Mouse (Mus musculus) G1E (cell line): ENCODE data around the gene Rspry1.

ENCODE experiments used
- CTCF ChIP-seq: IDR thresholded peaks from 2 replicates; pipeline ENCODE4 v1.5.1; 2012; ENCODE audit warnings: low read depth, low read length, inconsistent platforms, mixed read lengths
- GATA1 ChIP-seq: IDR thresholded peaks from 2 replicates; pipeline ENCODE4 v1.6.1; 2012; ENCODE audit warnings: borderline replicate concordance, low read length, inconsistent platforms, mixed read lengths
- GATA2 ChIP-seq: IDR thresholded peaks from 2 replicates; pipeline ENCODE4 v1.6.1; 2012; ENCODE audit warnings: low read depth, low read length, inconsistent platforms, borderline replicate concordance
- POLR2AphosphoS5 ChIP-seq: IDR thresholded peaks from 2 replicates; pipeline ENCODE4 v1.6.1; 2012; ENCODE audit warnings: low read depth, low read length, inconsistent platforms; ENCODE audit not compliant: insufficient replicate concordance
- TAL1 ChIP-seq: conservative IDR thresholded peaks from 2 replicates; pipeline ENCODE4 v1.6.1; 2012; ENCODE audit warnings: low read depth, low read length, inconsistent platforms, mixed read lengths

DNA sequence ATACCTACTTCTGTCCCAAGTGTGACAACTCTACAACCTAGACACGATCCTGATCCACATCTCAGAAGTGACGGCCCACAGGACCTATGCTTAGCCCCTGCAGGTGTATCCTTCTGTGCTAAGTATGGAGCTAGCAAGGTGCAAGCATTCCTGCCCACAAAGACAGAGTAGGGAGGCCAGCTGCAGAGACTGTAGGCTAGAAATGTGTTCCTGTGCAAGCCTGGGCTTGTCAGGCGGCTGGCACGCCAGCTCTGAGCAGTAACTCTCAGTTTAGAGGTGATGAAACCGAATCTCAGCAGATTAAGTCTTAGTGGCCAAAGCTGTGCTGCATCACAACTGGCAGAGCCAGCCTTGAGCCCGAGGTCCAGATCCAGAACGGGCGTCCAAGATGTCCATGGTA, 33.6 kb upstream of the Rspry1 start:
- no peak for TF ChIP-seq CTCF
- TF ChIP-seq TAL1, result no peak
- TF ChIP-seq POLR2AphosphoS5, result no peak
- no peak for TF ChIP-seq GATA1
- no peak for TF ChIP-seq GATA2
